ENCODE assay signal across 8 mouse cellular contexts in genomic region chrX:61709302-61710033, GRCm38 (mm10). TPM values are rescaled to one million over a fixed set of nuclear protein-coding genes. Genes with fewer than 3 reads are reported as not detected.
DNase-seq lines count a peak whose midpoint lies in the region; ATAC-seq and TF ChIP-seq lines count a peak whose summit lies in the region.

Gene Ldoc1 (plus strand): TSS chrX:61709497.

- no peak within 1 kb of the TSS for H3K27ac ChIP-seq in kidney, postnatal 0 days
- no peak within 1 kb of the TSS for H3K27ac ChIP-seq in kidney, adult 2 months (ENCODE audit: insufficient read depth, low read depth, low read length)
- no peak within 1 kb of the TSS for H3K27ac ChIP-seq in hindbrain, embryonic 15.5 days (replicated peaks)
- H3K27ac ChIP-seq in neural tube, embryonic 13.5 days (replicated peaks): no peak within 1 kb of the TSS

- 49% methylated on average over 34 of the region's 34 CpGs for WGBS in kidney, postnatal 0 days
- 24% methylated on average over 34 of the region's 34 CpGs for WGBS in kidney, adult 2 months
- 34% methylated on average over 34 of the region's 34 CpGs for WGBS in hindbrain, embryonic 15.5 days
- 36% methylated on average over 34 of the region's 34 CpGs for WGBS in neural tube, embryonic 13.5 days

- no peak for TF ChIP-seq POLR2A in kidney, adult 2 months (IDR thresholded peaks at IDR 0.05; ENCODE audit: low read depth, low read length)

- H3K9ac ChIP-seq in kidney, postnatal 0 days (ENCODE audit: low read depth, low read length): no peak within 1 kb of the TSS
- H3K9ac ChIP-seq in hindbrain, embryonic 15.5 days: 0 out of 2 replicates have a peak within 1 kb of the TSS, but pooled peaks have one; percentile 7
- H3K9ac ChIP-seq in neural tube, embryonic 13.5 days: peak within 1 kb of the TSS; percentile 49; the same call in 1 of the 2 replicates

- DNase-seq in kidney, postnatal 0 days (ENCODE audit: low spot score): no peak
- DNase-seq in kidney, adult 2 months: no peak
- DNase-seq in cerebellum, postnatal 10 days: peak; percentile 44 to 51
- DNase-seq in left cerebral cortex, postnatal 10 days (ENCODE audit: extremely low spot score in 1 of 2, low spot score in 2 of 2): no peak
- no peak for DNase-seq in urinary bladder, postnatal 14 days (ENCODE audit: low spot score)
- DNase-seq in adipocyte (ENCODE audit: low spot score): no peak

- intact Hi-C loops in left cerebral cortex, postnatal 10 days (cut with DNase I): no loop called here

- TF ChIP-seq CTCF in kidney, postnatal 0 days (IDR thresholded peaks at IDR 0.05; ENCODE audit: low read depth): no peak
- no peak for TF ChIP-seq CTCF in kidney, adult 2 months (conservative IDR thresholded peaks at IDR 0.05; ENCODE audit: insufficient read depth, insufficient read length, low read depth, low read length)

- H3K4me3 ChIP-seq in kidney, postnatal 0 days (replicated peaks; ENCODE audit: low read depth, low read length): peak within 1 kb of the TSS; percentile 18; the same call in 1 of the 2 replicates
- no peak within 1 kb of the TSS for H3K4me3 ChIP-seq in kidney, adult 2 months (ENCODE audit: insufficient read depth, low read depth, low read length)
- peak within 1 kb of the TSS; percentile 39 for H3K4me3 ChIP-seq in hindbrain, embryonic 15.5 days
- peak within 1 kb of the TSS; percentile 35 for H3K4me3 ChIP-seq in neural tube, embryonic 13.5 days

- H3K36me3 ChIP-seq in kidney, postnatal 0 days (ENCODE audit: insufficient read depth, low read length): no peaks in the 10 kb centered on the region
- no peaks in the 10 kb centered on the region for H3K36me3 ChIP-seq in kidney, adult 2 months (ENCODE audit: control insufficient read depth, insufficient read depth, low read length)
- H3K36me3 ChIP-seq in hindbrain, embryonic 15.5 days: no peaks in the 10 kb centered on the region
- H3K36me3 ChIP-seq in neural tube, embryonic 13.5 days: no peaks in the 10 kb centered on the region

- no peaks in the 10 kb centered on the region for H3K9me3 ChIP-seq in kidney, postnatal 0 days (replicated peaks; ENCODE audit: low read length)
- no peaks in the 10 kb centered on the region for H3K9me3 ChIP-seq in hindbrain, embryonic 15.5 days
- H3K9me3 ChIP-seq in neural tube, embryonic 13.5 days: no peaks in the 10 kb centered on the region

- no peaks in the 10 kb centered on the region for H3K27me3 ChIP-seq in kidney, postnatal 0 days (ENCODE audit: insufficient read depth, low read length)
- no peaks in the 10 kb centered on the region for H3K27me3 ChIP-seq in kidney, adult 2 months (replicated peaks; ENCODE audit: control insufficient read depth, insufficient read depth, low read length)
- no peaks in the 10 kb centered on the region for H3K27me3 ChIP-seq in hindbrain, embryonic 15.5 days
- no peaks in the 10 kb centered on the region for H3K27me3 ChIP-seq in neural tube, embryonic 13.5 days

- no peaks in the 10 kb centered on the region for H3K4me1 ChIP-seq in kidney, postnatal 0 days (replicated peaks; ENCODE audit: insufficient read depth, low read length)
- no peaks in the 10 kb centered on the region for H3K4me1 ChIP-seq in kidney, adult 2 months (ENCODE audit: control insufficient read depth, insufficient read depth, low read length)
- no peaks in the 10 kb centered on the region for H3K4me1 ChIP-seq in hindbrain, embryonic 15.5 days (replicated peaks)
- H3K4me1 ChIP-seq in neural tube, embryonic 13.5 days (replicated peaks): no peaks in the 10 kb centered on the region

- ATAC-seq in kidney, postnatal 0 days (replicated peaks; ENCODE audit: low FRiP score, low read depth): no peak
- peak; percentile 73 for ATAC-seq in hindbrain, embryonic 15.5 days (ENCODE audit: low FRiP score, low read depth)
- ATAC-seq in neural tube, embryonic 13.5 days (ENCODE audit: low read depth): no peak; the same call in 1 of the 2 replicates

- peak within 1 kb of the TSS; percentile 46 for H3K4me2 ChIP-seq in kidney, postnatal 0 days (ENCODE audit: low read length)
- peak within 1 kb of the TSS; percentile 63 for H3K4me2 ChIP-seq in hindbrain, embryonic 15.5 days
- H3K4me2 ChIP-seq in neural tube, embryonic 13.5 days: peak within 1 kb of the TSS; percentile 59

RNA-seq across cellular contexts. Expression of gene Ldoc1, which starts in this region (rescaled TPM):
- 0.36 and 1.2 TPM in 2 replicates for polyA plus RNA-seq in kidney, postnatal 0 days (2015; fragmentation: Nextera tagmentation; extraction: Ambion mirVana)
- polyA plus RNA-seq in kidney, adult 2 months (2012; rRNA removed): not detected in 2 replicates
- polyA plus RNA-seq in hindbrain, embryonic 15.5 days (2015; fragmentation: Nextera tagmentation; extraction: Ambion mirVana): 8.7 and 9.4 TPM in 2 replicates
- 4.1 and 4.3 TPM in 2 replicates for polyA plus RNA-seq in neural tube, embryonic 13.5 days (2015; fragmentation: Nextera tagmentation; extraction: Ambion mirVana)
- 1 to 10 TPM; 2.5 to 3.8 TPM for total RNA-seq in left cerebral cortex, postnatal 10 days (2021)

Comparison
In these comparisons a context has a peak if more than half of its experiments do, and no peak if none do; other contexts are left out.
1. DNase-seq: peak in cerebellum, postnatal 10 days (2 of 2); none in kidney, postnatal 0 days (single experiment), kidney, adult 2 months (single experiment), left cerebral cortex, postnatal 10 days (0 of 2), urinary bladder, postnatal 14 days (single experiment) and adipocyte (single experiment).
2. Peak in every context shown above with its lines, with median percentiles within 50 percentile points of each other: H3K4me2 ChIP-seq.